Mouse (Mus musculus) forebrain, embryonic 13.5 days (tissue): ENCODE results near the gene Mgat4b. TPM values are rescaled to one million over a fixed set of nuclear protein-coding genes. Genes with fewer than 3 reads are reported as not detected.

Experiments used
- ATAC-seq: fragments of 200-750 bp; cut with Nextera tagmentation; 2 replicates; pipeline ENCODE4 v1.8.0; 2017
- H3K27ac ChIP-seq: fragments of 300-500 bp; sonication (generic); 2 replicates; pipeline ENCODE4 v1.5.1; 2015; ENCODE audit warnings: inconsistent platforms, mild to moderate bottlenecking, moderate library complexity
- H3K27me3 ChIP-seq: fragments of 300-500 bp; sonication (generic); 2 replicates; pipeline ENCODE4 v1.6.1; 2015; ENCODE audit warnings: mild to moderate bottlenecking, inconsistent platforms
- H3K36me3 ChIP-seq: fragments of 300-500 bp; sonication (generic); 2 replicates; pipeline ENCODE4 v1.6.1; 2015; ENCODE audit warnings: mild to moderate bottlenecking, inconsistent platforms; ENCODE audit not compliant: poor library complexity, severe bottlenecking
- H3K4me1 ChIP-seq: fragments of 300-500 bp; sonication (generic); 2 replicates; pipeline ENCODE4 v1.6.1; 2015; ENCODE audit warnings: inconsistent platforms
- H3K4me2 ChIP-seq: fragments of 300-500 bp; sonication (generic); 2 replicates; pipeline ENCODE4 v1.6.1; 2015; ENCODE audit warnings: inconsistent platforms, mild to moderate bottlenecking, moderate library complexity
- H3K4me3 ChIP-seq: fragments of 300-500 bp; sonication (generic); 2 replicates; pipeline ENCODE4 v1.5.1; 2015; ENCODE audit warnings: mild to moderate bottlenecking, inconsistent platforms
- H3K9ac ChIP-seq: fragments of 300-500 bp; sonication (generic); 2 replicates; pipeline ENCODE4 v1.6.1; 2015; ENCODE audit warnings: mild to moderate bottlenecking, inconsistent platforms
- H3K9me3 ChIP-seq: fragments of 300-500 bp; sonication (generic); replicated peaks from 2 replicates; pipeline ENCODE4 v1.6.1; 2016; ENCODE audit warnings: inconsistent platforms
- WGBS: fragments of 180-500 bp; shearing (Covaris S2); methylation state at CpG from one replicate; pipeline ENCODE4 v1.1.7; 2015; 5-methylcytosine and 5-hydroxymethylcytosine counted together
- polyA plus RNA-seq: library from polyadenylated mRNA; unstranded; fragments of >200 nt; fragmentation: Nextera tagmentation; extraction: Ambion mirVana; gene quantifications from 2 replicates; pipeline ENCODE4 v1.2.1, GENCODE M21; 2015

Mgat4b gene
- polyA plus RNA-seq, 1 experiment from 2014 or later: 12.9 TPM

- ATAC-seq: no peak
- no peaks in the 10 kb centered on the region for H3K36me3 ChIP-seq
Observed at GRCm38 (mm10) chr11:50217811-50218210, 7.1 kb downstream of the Mgat4b start.

GRCm38 (mm10) chr11:50219833-50220232 lies 9.1 kb downstream of the Mgat4b start:
- no peak overlapping the region for H3K27ac ChIP-seq
- H3K9me3 ChIP-seq: no peaks in the 10 kb centered on the region
- H3K36me3 ChIP-seq: no peaks in the 10 kb centered on the region
- WGBS: 36% methylated on average over 2 of the region's 2 CpGs
- H3K9ac ChIP-seq: no peak overlapping the region
- ATAC-seq: no peak
- no peak overlapping the region for H3K4me3 ChIP-seq
- H3K4me2 ChIP-seq: no peak overlapping the region
- peaks cover 32% of the 10 kb centered on the region for H3K4me1 ChIP-seq
- H3K27me3 ChIP-seq: no peaks in the 10 kb centered on the region

More at GRCm38 (mm10) chr11:50217811-50218210, 7.1 kb downstream of the Mgat4b start:
- Histone ChIP-seq H3K4me3 (no peak overlapping the region), H3K27me3 (no peaks in the 10 kb centered on the region), H3K4me1 (peaks cover 22% of the 10 kb centered on the region), H3K9me3 (no peaks in the 10 kb centered on the region), H3K9ac (no peak overlapping the region), H3K4me2 (no peak overlapping the region), H3K27ac (no peak overlapping the region)
- 69% methylated on average over 4 of the region's 4 CpGs for WGBS

GRCm38 (mm10) chr11:50222559-50223276 lies 12.0 kb downstream of the Mgat4b start:
- no peak for ATAC-seq
- Histone ChIP-seq H3K27me3 (no peaks in the 10 kb centered on the region), H3K9me3 (no peaks in the 10 kb centered on the region), H3K36me3 (peaks cover 4% of the 10 kb centered on the region; the same call in 1 of the 2 replicates), H3K27ac (no peak overlapping the region), H3K9ac (no peak overlapping the region), H3K4me2 (peak overlapping the region; percentile 90), H3K4me3 (no peak overlapping the region), H3K4me1 (peaks cover 39% of the 10 kb centered on the region)
- WGBS: 40% methylated on average over 7 of the region's 7 CpGs

DNA sequence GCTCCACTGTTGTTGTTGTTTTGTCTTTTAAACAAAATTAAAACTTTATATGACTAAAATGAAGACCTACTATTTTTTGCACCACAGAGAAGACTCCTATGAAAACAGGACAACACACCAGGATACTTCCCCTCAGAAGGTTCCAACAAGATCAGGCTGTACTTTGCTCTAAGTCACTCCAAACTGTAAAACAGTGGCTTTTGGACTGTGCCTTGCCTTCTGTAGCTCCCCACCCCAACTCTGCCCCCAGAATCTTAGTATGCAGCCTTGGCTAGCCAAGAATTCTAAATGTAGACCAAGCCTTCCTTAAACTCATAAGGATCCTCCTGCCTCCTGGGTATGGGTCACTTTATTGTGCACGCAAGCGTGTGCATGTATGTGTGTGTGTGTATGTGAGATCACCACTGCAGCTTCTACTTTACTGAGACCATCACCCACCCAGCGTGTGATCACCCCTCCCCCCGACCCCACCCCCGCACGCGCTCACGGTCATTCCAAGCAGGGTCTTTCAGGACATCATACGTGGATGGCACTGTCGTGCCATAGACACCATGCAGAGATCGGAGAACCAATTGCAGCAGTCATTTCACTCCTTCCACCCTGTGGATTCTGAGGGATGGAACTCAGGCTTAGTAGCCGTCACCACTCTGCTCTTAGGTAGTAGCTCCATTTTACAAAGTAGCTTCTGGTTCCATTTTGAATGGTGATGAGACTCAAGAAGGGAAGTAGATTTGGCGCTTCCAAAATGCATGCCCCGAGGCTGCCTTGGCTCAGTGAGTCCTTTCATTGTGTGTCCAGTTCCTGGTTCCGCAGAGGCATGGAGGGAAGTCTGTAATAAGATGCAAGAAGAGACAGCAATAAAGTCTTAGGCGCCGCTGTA lies 13.3 kb downstream of the Mgat4b start:
- H3K27me3 ChIP-seq: no peaks in the 10 kb centered on the region
- ATAC-seq: peak; percentile 13; the same call in 1 of the 2 replicates
- peaks cover 7% of the 10 kb centered on the region; the same call in 1 of the 2 replicates for H3K36me3 ChIP-seq
- H3K4me2 ChIP-seq: peak overlapping the region; percentile 90
- H3K9me3 ChIP-seq: no peaks in the 10 kb centered on the region
- WGBS: 4% methylated on average over 17 of the region's 17 CpGs
- H3K4me3 ChIP-seq: peak overlapping the region; percentile 92
- peak overlapping the region; percentile 93 for H3K27ac ChIP-seq
- peak overlapping the region; percentile 97 for H3K9ac ChIP-seq
- peaks cover 49% of the 10 kb centered on the region for H3K4me1 ChIP-seq

DNA sequence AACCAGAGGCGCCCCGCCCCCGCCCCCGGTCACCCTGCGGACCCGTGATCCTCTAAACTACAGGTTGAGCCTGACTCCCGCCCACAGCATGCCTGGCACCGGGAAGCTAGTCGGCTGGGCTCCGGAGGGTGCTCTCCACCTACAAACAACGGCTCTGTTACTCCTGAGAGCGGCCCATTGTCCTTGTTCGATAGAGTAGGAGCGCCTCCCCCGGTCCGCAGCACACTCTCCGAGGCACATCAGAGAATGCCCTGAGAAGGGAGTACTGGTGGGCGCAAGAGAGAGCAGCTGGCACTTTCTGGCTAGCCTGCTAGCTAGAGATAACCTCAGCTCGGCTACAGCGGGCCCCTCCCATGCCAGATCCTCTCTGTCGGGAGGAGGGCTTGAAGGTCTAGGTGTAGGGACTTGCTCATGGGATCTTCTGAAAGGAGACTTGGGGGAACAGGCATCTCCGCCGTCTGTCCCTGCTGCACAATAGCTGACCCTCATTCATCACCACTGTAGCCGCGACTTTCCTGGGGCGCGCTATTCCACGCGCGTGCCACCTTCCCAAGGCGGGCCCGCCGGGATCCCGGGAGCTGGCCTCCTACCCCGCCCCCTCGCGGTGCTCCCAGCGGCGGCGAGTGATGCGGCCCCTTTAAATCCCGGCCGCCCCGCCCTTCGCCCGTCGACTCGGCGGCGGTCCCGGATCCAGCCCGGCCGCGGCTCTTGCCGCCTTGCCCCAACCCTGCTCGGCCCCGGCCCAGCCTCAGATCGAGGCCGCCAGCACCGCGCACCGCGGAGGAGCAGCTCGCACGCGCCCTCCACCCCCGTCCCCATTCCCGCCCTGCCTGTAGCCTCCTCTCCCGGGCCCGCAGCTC lies 14.2 kb downstream of the Mgat4b start:
- Histone ChIP-seq H3K9me3 (no peaks in the 10 kb centered on the region), H3K4me3 (peak overlapping the region; percentile 92), H3K4me2 (peak overlapping the region; percentile 90), H3K9ac (peak overlapping the region; percentile 97), H3K27me3 (no peaks in the 10 kb centered on the region; the same call in 1 of the 2 replicates), H3K27ac (peak overlapping the region; percentile 93), H3K36me3 (peaks cover 7% of the 10 kb centered on the region; the same call in 1 of the 2 replicates), H3K4me1 (peaks cover 56% of the 10 kb centered on the region)
- peak; percentile 88 for ATAC-seq
- under 1% methylated on average over 54 of the region's 70 CpGs for WGBS

GRCm38 (mm10) chr11:50225611-50226378 lies 15.1 kb downstream of the Mgat4b start:
- Histone ChIP-seq H3K9me3 (no peaks in the 10 kb centered on the region), H3K9ac (peak overlapping the region; percentile 97), H3K36me3 (peaks cover 11% of the 10 kb centered on the region; the same call in 1 of the 2 replicates), H3K27me3 (peaks cover 8% of the 10 kb centered on the region; the same call in 1 of the 2 replicates), H3K27ac (peak overlapping the region; percentile 93), H3K4me1 (peaks cover 62% of the 10 kb centered on the region), H3K4me3 (peak overlapping the region; percentile 92), H3K4me2 (peak overlapping the region; percentile 90)
- WGBS: 3% methylated on average over 34 of the region's 34 CpGs
- peak; percentile 3 for ATAC-seq

DNA sequence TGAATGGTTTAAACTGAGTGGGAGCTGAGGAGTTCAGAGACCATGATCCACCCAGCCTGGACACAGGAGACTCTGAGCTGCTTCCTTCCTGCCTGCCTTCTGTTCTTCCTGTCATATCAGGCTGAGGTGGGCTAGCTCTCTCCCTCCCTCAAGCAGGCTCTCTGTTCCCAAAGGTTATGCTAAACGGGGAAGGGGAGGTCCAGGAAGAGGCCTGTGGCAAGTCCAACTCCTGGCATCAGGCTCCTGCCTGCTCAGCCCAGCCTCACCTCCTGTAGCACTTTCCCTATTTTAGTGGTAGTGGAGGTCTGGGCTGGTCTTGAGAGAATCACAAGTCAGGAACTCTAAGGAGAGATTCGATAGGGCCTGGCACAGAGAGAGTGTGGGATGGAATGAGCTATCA lies 15.7 kb downstream of the Mgat4b start:
- peak overlapping the region; percentile 92 for H3K4me3 ChIP-seq
- no peak for ATAC-seq
- no peaks in the 10 kb centered on the region for H3K9me3 ChIP-seq
- H3K27me3 ChIP-seq: peaks cover 9% of the 10 kb centered on the region; the same call in 1 of the 2 replicates
- 43% methylated on average over 2 of the region's 2 CpGs for WGBS
- H3K27ac ChIP-seq: no peak overlapping the region
- peaks cover 13% of the 10 kb centered on the region; the same call in 1 of the 2 replicates for H3K36me3 ChIP-seq
- H3K4me1 ChIP-seq: peaks cover 65% of the 10 kb centered on the region
- peak overlapping the region; percentile 97 for H3K9ac ChIP-seq
- peak overlapping the region; percentile 90 for H3K4me2 ChIP-seq

DNA sequence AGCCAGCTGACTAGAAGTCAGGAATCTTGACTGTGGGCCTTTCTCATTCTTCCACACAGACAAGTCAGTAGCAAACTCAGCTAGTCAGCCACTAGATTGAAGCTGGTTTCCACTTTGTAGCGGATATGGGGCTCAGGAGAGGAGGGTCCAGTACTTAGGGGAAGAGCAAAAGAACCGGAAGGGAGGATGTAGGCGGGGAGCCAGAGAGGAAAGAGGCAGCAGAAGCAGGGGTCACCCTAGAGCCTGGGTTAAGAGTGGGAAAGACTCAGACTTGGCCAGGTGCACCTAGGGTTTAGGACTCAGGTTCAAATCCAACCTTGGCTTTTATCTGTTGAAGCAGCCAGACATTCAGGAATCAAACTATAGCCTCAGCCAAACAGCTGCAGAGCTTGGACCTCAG lies 16.5 kb downstream of the Mgat4b start:
- Histone ChIP-seq H3K27ac (0 out of 2 replicates have a peak overlapping the region, but pooled peaks have one; percentile 25), H3K4me2 (peak overlapping the region; percentile 90), H3K36me3 (peaks cover 21% of the 10 kb centered on the region), H3K4me3 (peak overlapping the region; percentile 92; the same call in 1 of the 2 replicates), H3K9ac (peak overlapping the region; percentile 97), H3K4me1 (peaks cover 65% of the 10 kb centered on the region), H3K9me3 (no peaks in the 10 kb centered on the region), H3K27me3 (peaks cover 9% of the 10 kb centered on the region; the same call in 1 of the 2 replicates)
- ATAC-seq: no peak
- 86% methylated on average over 3 of the region's 3 CpGs for WGBS

DNA sequence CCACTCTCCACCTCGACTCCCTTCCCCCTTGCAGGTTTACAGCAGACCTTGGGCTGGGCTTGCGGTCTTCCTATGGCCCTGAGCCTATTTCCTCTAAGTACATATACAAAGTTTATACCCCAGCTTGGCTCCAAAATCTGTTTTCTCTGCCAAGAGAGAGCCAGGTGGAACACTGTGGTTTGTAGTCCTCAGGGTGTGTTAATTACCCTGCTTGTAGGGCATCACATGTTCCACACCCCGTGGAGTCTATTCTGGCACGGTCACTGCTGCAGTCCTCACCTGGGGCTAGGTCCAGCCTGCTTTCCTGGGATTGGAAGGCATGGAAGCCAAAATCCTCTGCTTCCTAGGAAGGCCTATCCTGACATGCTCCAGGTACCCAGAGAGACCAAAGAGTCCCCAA lies 17.0 kb downstream of the Mgat4b start:
- H3K4me1 ChIP-seq: peaks cover 60% of the 10 kb centered on the region
- WGBS: 85% methylated on average over 4 of the region's 4 CpGs

DNA sequence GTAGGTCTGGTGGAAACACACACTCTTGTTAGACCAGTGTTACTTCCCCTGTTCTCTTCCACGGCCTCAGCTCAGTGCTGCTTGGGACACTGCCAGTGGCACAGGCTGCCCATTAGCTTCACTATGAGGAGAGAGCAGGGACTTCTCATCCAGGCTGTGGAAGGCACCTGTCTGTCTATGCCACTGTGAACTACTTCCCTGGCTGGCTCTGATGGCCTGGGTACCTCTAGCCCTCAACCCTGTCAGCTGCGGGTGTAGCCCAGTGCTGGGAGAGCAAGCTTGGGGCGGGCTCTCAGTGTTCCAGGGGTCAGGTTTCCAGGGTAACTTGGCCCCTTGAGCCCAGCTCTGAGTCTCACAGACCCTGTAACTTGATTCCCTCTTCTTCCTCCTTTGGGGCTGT lies 18.1 kb downstream of the Mgat4b start:
- H3K27ac ChIP-seq: no peak overlapping the region
- 21% methylated on average over 3 of the region's 3 CpGs for WGBS
- peak overlapping the region; percentile 1; the same call in 1 of the 2 replicates for H3K9ac ChIP-seq
- H3K4me2 ChIP-seq: no peak overlapping the region
- peaks cover 36% of the 10 kb centered on the region for H3K36me3 ChIP-seq
- no peak overlapping the region for H3K4me3 ChIP-seq
- no peak for ATAC-seq
- peaks cover 51% of the 10 kb centered on the region for H3K4me1 ChIP-seq
- no peaks in the 10 kb centered on the region for H3K9me3 ChIP-seq
- peaks cover 9% of the 10 kb centered on the region; the same call in 1 of the 2 replicates for H3K27me3 ChIP-seq

More for the DNA sequence above, 17.0 kb downstream of the Mgat4b start:
- ATAC-seq: no peak
- Histone ChIP-seq H3K9ac (peak overlapping the region; percentile 97; the same call in 1 of the 2 replicates), H3K4me2 (peak overlapping the region; percentile 90; the same call in 1 of the 2 replicates), H3K9me3 (no peaks in the 10 kb centered on the region), H3K27ac (no peak overlapping the region), H3K36me3 (peaks cover 26% of the 10 kb centered on the region), H3K4me3 (no peak overlapping the region), H3K27me3 (peaks cover 9% of the 10 kb centered on the region; the same call in 1 of the 2 replicates)
